Mouse (Mus musculus): ENCODE data around the gene 1700018F24Rik.
"Not testable (repeated sequence)": the region's sequence is repeated elsewhere in the genome, so short reads cannot be mapped to it uniquely, and the experiment has no call there.

Gene 1700018F24Rik

DNA sequence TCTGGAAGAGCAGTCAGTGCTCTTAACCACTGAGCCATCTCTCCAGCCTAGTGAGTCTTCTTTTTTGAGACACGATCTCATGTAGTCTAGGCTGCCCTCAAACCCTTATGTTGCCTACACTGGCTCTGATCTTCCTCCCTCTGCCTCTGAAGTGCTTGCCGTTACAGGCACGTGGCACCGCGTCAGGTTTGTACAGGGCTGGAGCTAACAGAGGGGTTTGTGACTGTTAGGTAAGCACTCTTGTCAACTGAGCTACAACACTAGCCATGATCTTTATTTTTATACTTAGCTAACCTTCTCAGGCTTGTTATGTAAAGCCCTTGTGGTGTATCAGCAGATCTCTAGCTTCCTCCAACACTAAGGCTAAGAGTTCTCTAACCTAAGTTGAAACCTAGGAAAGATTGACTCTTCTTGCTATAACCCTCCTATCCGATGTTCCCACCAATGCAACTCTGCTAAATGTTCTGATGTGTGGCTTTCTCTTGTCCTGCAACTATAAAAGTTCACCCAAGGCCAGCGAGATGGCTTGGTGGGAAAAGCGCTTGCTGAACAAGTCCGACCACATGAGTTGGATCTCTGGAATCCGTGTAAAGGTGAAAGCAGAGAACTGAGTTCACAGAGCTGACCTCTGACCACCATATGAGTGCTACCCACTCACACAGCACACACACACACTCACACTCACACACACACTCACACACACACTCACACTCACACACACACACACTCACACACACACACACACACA is 39.2 kb downstream of the 1700018F24Rik start:
- no peak for DNase-seq (ENCODE audit: low read depth, low spot score)

DNA sequence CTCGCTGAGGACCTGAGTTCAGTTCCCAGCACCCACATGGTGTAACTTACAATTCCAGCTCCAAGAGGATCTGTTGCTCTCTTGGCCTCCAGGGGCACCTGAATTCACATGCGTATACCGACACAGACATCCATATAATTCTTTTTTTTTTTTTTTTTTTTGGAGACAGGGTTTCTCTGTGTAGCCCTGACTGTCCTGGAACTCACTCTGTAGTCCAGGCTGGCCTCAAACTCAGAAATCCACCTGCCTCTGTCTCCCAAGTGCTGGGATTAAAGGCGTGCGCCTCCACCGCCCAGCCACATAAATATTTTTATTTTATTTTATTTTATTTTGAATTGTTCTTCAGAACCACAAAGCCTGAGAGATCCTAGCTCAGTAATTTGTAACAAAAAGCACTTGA is 40.4 kb downstream of the 1700018F24Rik start:
- not testable (repeated sequence) for DNase-seq (ENCODE audit: low read depth, low spot score)

DNA sequence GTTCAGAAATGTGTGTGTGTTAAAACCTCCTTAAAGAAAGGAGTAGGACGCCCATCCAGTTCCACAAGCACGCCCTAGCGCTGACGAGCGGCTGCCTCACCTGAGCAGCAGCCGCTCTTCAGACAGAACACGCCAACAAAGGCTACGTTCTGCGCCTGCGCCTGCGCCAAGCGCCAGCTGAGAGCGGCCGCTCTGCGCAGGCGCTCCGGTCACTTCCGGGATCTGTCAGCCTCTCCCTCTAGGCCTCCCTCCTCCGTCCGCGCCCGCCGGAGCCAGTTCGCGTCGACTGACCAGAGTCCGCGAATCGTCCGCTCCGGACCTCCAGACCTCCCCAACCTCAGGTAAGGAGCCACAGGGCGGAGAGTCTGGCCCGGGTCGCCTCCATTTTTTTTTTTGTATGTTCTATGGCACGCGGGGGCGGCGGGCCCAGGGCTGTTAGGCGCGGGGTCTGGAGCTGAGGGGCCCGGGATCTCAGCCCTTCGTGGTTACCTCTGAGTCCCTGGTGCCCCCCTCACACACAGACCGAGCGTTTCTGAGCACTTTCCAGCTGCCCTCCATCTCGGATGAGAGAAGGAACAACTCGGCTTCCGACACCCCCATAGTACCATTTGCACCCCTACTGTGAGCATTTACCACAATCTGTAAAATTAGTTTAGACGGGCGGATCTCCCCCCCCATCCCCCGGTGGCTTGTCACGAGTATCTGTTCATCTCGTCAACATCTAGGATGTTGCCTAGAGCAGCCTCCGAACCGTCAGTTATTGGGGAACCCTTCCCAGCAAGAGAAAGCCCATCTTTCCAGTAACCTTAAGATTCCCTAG is 41.1 kb downstream of the 1700018F24Rik start, which contains the start of the genes Arpc1a and Kpna7:
Arpc1a (plus strand) TSS at position 199 of the 820 bp plus-strand sequence.
Kpna7 (minus strand) TSS at position 399 of the 820 bp plus-strand sequence.
- peak; percentile 96 for DNase-seq (ENCODE audit: low read depth, low spot score)

DNA sequence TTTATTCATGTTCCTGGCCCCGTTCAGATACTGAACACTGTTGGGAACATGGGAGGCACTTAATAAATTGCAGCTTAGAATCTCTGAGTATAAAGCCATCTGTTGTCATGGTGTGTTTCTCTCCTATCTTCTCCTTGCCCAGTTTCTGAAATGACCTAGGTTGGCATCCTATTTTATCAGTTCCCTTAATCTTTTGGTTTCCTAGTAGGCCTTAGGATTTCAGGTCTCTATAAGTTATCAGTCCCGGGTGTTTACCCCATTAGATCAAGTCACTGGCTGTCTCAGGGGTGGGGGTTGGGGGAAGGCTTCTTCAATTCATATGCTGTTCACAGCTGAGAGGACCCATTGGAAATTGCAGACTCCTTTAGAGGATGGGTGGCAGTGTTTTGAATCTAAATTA is 42.0 kb downstream of the 1700018F24Rik start:
- no peak for DNase-seq (ENCODE audit: low read depth, low spot score)

DNA sequence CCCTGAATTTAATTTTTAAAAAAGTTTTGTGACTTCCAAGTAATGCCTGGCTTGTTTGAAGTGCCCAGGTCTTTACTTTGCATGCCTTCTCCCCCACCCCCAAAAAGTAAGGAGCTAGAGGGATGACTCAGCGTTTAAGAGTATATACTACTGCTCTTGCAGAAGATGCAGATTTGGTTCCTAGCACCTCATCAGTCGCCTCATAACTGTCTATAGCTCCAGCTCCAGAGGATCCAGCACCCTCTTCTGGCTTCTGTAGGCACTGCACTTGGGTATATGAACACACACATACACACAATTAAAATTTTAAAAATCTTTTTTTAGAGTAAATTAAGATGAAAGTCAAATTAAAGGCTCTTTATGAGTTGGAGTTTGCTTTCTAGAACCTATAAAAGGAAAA is 45.4 kb downstream of the 1700018F24Rik start:
- peak; percentile 22 for DNase-seq (ENCODE audit: low read depth, low spot score)

DNA sequence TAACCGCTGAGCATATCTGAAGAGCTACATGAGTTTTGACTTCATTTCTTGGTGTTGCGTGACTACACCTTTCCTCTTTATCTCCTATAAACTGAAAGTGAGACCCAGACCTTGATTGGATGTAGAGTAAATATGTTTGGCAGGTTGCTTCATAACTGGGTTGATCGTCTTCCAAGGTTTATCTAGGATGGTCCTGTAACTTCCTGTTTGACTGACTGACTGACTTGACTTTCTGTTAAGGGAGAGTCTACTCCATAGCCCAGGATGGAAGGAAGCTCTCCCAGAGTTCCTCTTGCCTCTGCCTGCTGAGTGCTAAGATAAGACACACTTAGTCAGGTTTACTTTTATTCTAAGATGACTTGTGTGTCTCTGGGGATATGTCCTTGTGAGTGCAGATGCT is 47.1 kb downstream of the 1700018F24Rik start:
- DNase-seq (ENCODE audit: low read depth, low spot score), result no peak
